Mouse (Mus musculus): ENCODE measurements around the gene Cdh16. TPM values are rescaled to one million over a fixed set of nuclear protein-coding genes. Genes with fewer than 3 reads are reported as not detected.
A peak's percentile ranks its signal among the peaks of the same experiment; 100 is the strongest.

Cdh16 gene
- polyA plus RNA-seq, 1 experiment from 2014 or later: 0.92 TPM

- WGBS: 94% methylated on average over 5 of the region's 5 CpGs
- H3K4me2 ChIP-seq: no peak overlapping the region
- ATAC-seq (ENCODE audit: insufficient read depth, low FRiP score, low read depth): 0 out of 2 replicates have a peak, but pooled peaks have one; percentile 9
Observed at GRCm38 (mm10) chr8:104565457-104565798, 58.8 kb downstream of the Cdh16 start.

GRCm38 (mm10) chr8:104564633-104565456 is 59.4 kb downstream of the Cdh16 start:
- peak overlapping the region; percentile 39 for H3K4me2 ChIP-seq
- H3K27ac ChIP-seq: no peak overlapping the region
- H3K9me3 ChIP-seq: no peaks in the 10 kb centered on the region
- no peaks in the 10 kb centered on the region for H3K36me3 ChIP-seq
- 17% methylated on average over 22 of the region's 22 CpGs for WGBS
- no peaks in the 10 kb centered on the region for H3K4me1 ChIP-seq
- no peak overlapping the region for H3K9ac ChIP-seq
- peak; percentile 89 for ATAC-seq (ENCODE audit: insufficient read depth, low FRiP score, low read depth)
- no peak overlapping the region for H3K4me3 ChIP-seq (replicated peaks)
- no peaks in the 10 kb centered on the region for H3K27me3 ChIP-seq (replicated peaks)

More at GRCm38 (mm10) chr8:104565457-104565798, 58.8 kb downstream of the Cdh16 start:
- no peaks in the 10 kb centered on the region for H3K9me3 ChIP-seq
- H3K27ac ChIP-seq: no peak overlapping the region
- H3K4me1 ChIP-seq: 0 out of 2 replicates have a peak, but pooled peaks cover 2% of the 10 kb centered on the region
- no peaks in the 10 kb centered on the region for H3K36me3 ChIP-seq
- no peak overlapping the region for H3K4me3 ChIP-seq (replicated peaks)
- no peak overlapping the region for H3K9ac ChIP-seq
- no peaks in the 10 kb centered on the region for H3K27me3 ChIP-seq (replicated peaks)

DNA sequence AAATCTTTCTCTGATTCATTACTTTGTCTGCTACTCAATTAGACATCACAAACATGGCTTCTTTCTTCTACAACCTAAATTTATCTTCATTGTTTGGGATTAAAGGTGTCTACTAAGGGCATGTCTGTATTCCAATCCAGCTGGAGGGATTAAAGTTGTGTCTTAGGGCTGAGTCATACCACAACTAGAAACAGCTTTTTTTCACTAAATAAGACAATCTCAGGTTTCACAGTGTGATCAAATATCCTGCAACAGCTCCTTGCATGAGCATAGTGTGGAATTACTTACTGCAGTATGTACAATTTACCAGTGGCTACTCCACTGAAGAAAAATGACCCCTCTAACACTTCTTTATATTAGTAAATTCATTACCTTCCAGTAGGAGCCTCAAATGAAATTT is 63.5 kb downstream of the Cdh16 start:
- Histone ChIP-seq H3K9me3 (no peaks in the 10 kb centered on the region), H3K27me3 (replicated peaks) (no peaks in the 10 kb centered on the region), H3K36me3 (no peaks in the 10 kb centered on the region), H3K9ac (no peak overlapping the region), H3K27ac (no peak overlapping the region), H3K4me1 (no peaks in the 10 kb centered on the region), H3K4me3 (replicated peaks) (no peak overlapping the region), H3K4me2 (no peak overlapping the region)
- no peak for ATAC-seq (ENCODE audit: insufficient read depth, low FRiP score, low read depth)

DNA sequence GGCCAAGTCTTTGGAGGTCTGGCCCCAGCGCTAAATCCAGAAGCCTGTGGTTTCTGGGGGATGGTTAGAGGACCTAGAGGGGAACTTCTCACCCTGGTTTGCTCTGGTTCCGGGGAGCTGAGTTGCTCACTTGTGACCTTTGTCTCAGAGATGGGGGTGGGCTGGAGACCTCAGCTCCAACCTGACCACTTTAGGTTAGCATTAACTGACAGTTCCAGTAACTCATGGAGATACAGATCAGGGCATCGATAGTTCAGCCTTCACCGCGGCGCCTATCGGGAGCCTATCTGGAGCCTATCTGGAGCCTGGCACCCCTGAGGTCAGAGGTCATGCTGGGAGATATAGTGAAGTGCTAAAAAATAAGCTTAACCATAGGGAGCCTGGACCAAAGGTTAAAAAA is 67.0 kb downstream of the Cdh16 start:
- no peak overlapping the region for H3K4me3 ChIP-seq (replicated peaks)
- WGBS: 46% methylated on average over 7 of the region's 7 CpGs
- no peaks in the 10 kb centered on the region for H3K9me3 ChIP-seq
- H3K36me3 ChIP-seq: no peaks in the 10 kb centered on the region
- H3K27ac ChIP-seq: no peak overlapping the region
- H3K4me1 ChIP-seq: no peaks in the 10 kb centered on the region
- no peak overlapping the region for H3K4me2 ChIP-seq
- no peaks in the 10 kb centered on the region for H3K27me3 ChIP-seq (replicated peaks)
- ATAC-seq (ENCODE audit: insufficient read depth, low FRiP score, low read depth): no peak
- no peak overlapping the region for H3K9ac ChIP-seq

- Histone ChIP-seq H3K36me3 (no peaks in the 10 kb centered on the region), H3K9ac (no peak overlapping the region), H3K4me3 (replicated peaks) (no peak overlapping the region), H3K4me2 (no peak overlapping the region), H3K27ac (no peak overlapping the region), H3K4me1 (no peaks in the 10 kb centered on the region), H3K27me3 (replicated peaks) (no peaks in the 10 kb centered on the region), H3K9me3 (no peaks in the 10 kb centered on the region)
- 83% methylated on average over 4 of the region's 4 CpGs for WGBS
- no peak for ATAC-seq (ENCODE audit: insufficient read depth, low FRiP score, low read depth)
Observed at GRCm38 (mm10) chr8:104555191-104555590, 69.0 kb downstream of the Cdh16 start.

Other genes with a start within 250 kb of the Cdh16 start
- gene Cmtm4, start 228.6 kb downstream of the Cdh16 start, polyA plus RNA-seq (2015; fragmentation: Nextera tagmentation; extraction: Ambion mirVana): 6.2 and 6.4 TPM in 2 replicates
- 54.9 and 58.0 TPM in 2 replicates for gene Dync1li2, start 181.3 kb downstream of the Cdh16 start, polyA plus RNA-seq (2015; fragmentation: Nextera tagmentation; extraction: Ambion mirVana)
- 0.21 and 0.32 TPM in 2 replicates for gene Terb1, start 114.5 kb downstream of the Cdh16 start, polyA plus RNA-seq (2015; fragmentation: Nextera tagmentation; extraction: Ambion mirVana)
- gene Nae1, start 89.8 kb downstream of the Cdh16 start, polyA plus RNA-seq (2015; fragmentation: Nextera tagmentation; extraction: Ambion mirVana): 84.4 and 91.2 TPM in 2 replicates
- gene Car7, start 89.7 kb downstream of the Cdh16 start, polyA plus RNA-seq (2015; fragmentation: Nextera tagmentation; extraction: Ambion mirVana): 1.0 TPM in 2 replicates
- gene Pdp2, start 32.9 kb downstream of the Cdh16 start, polyA plus RNA-seq (2015; fragmentation: Nextera tagmentation; extraction: Ambion mirVana): 11.8 and 13.4 TPM in 2 replicates
- gene Rrad, start 6.9 kb upstream of the Cdh16 start, polyA plus RNA-seq (2015; fragmentation: Nextera tagmentation; extraction: Ambion mirVana): 6.5 and 7.9 TPM in 2 replicates
- gene Ciao2b, start 17.6 kb upstream of the Cdh16 start, polyA plus RNA-seq (2015; fragmentation: Nextera tagmentation; extraction: Ambion mirVana): 93.3 and 95.5 TPM in 2 replicates
- 1.5 and 2.7 TPM in 2 replicates for gene Ces2a, start 109.6 kb upstream of the Cdh16 start, polyA plus RNA-seq (2015; fragmentation: Nextera tagmentation; extraction: Ambion mirVana)
- 0.55 and 0.59 TPM in 2 replicates for gene Ces2b, start 207.2 kb upstream of the Cdh16 start, polyA plus RNA-seq (2015; fragmentation: Nextera tagmentation; extraction: Ambion mirVana)
- gene Ces2c, start 222.7 kb upstream of the Cdh16 start, polyA plus RNA-seq (2015; fragmentation: Nextera tagmentation; extraction: Ambion mirVana): 0.80 and 0.87 TPM in 2 replicates